Mouse (Mus musculus): Measurements from ENCODE around the gene Ppp6r2. TPM values are rescaled to one million over a fixed set of nuclear protein-coding genes. Genes with fewer than 3 reads are reported as not detected.

The Ppp6r2 gene
- polyA plus RNA-seq, 1 experiment, result 54.0 TPM

DNA sequence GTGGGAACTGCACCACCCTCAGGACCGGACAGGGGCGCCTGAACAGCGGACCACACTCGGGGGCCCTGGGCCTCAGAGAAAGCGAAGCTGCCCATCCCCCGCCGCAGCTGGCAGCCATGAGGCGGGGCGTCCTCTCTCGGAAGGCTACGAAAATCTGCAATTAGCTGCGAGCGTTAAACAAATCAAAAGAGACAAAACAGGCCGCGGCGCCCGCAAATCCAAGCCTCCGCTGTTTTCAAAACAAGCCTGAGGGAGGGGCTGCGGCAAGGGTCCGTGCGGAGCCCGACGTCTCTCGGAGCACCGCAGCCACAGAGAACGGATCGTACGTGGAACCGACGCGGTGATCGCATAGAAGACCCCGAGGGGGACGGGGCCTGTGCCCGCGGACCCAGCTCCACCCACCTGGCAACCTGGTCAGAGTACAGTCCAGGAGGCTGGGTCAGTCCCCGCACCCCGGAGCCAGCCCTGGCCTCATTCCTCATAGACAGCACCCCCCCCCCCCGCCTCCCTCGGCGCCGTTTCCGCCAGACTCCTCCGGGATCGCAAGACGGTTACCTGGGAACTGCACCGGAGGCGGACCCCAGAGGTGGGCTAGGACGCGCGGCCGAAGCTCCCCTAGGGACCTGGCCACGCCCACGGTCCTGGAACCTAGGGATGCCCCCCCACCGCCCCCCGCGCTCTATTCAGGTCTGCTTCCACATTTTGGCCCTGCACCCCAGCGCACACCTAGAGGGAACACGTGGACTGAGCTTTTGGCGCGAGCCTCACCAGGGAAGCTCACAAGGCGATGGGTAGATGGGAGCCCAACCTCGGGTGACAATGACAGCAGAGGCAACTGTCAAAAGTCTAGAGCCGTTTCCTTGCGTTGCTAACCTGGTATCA lies 38.1 kb upstream of the Ppp6r2 start:
- Histone ChIP-seq H3K4me1 (ENCODE audit: control insufficient read depth, insufficient read depth, low read length) (peaks cover 3% of the 10 kb centered on the region), H3K27ac (ENCODE audit: control insufficient read depth, insufficient read depth, low read depth, low read length, poor library complexity) (peak overlapping the region; percentile 25; the same call in 1 of the 2 replicates), H3K4me3 (replicated peaks; ENCODE audit: control insufficient read depth, low read depth, low read length) (peak overlapping the region; percentile 56)
- WGBS, result 1% methylated on average over 65 of the region's 65 CpGs
- TF ChIP-seq POLR2A (IDR thresholded peaks at IDR 0.05; ENCODE audit: borderline replicate concordance, control insufficient read depth, low read depth, low read length), result no peak
- TF ChIP-seq CTCF (IDR thresholded peaks at IDR 0.05; ENCODE audit: control insufficient read depth, insufficient read depth, low read length), result no peak

DNA sequence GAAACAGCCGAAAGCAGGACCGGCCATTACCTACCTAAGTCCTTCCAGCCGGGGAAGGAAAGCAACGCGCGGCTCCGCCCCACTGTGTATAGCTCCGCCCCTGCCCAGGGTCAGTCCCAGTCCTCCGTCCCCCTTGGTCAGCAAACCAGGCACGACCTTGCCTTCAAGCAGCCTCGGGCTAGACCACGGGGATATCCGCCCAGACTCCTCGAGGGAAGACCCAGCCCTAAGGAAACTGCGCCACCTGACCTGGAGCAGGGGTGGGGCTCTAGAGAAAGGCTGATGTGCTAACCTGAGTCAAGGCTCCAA lies 37.5 kb upstream of the Ppp6r2 start:
- H3K27ac ChIP-seq (ENCODE audit: control insufficient read depth, insufficient read depth, low read depth, low read length, poor library complexity), result no peak overlapping the region
- TF ChIP-seq POLR2A (IDR thresholded peaks at IDR 0.05; ENCODE audit: borderline replicate concordance, control insufficient read depth, low read depth, low read length) (no peak), CTCF (IDR thresholded peaks at IDR 0.05; ENCODE audit: control insufficient read depth, insufficient read depth, low read length) (no peak)
- WGBS, result 10% methylated on average over 15 of the region's 15 CpGs
- H3K4me1 ChIP-seq (ENCODE audit: control insufficient read depth, insufficient read depth, low read length), result peaks cover 3% of the 10 kb centered on the region
- H3K4me3 ChIP-seq (replicated peaks; ENCODE audit: control insufficient read depth, low read depth, low read length), result peak overlapping the region; percentile 46

DNA sequence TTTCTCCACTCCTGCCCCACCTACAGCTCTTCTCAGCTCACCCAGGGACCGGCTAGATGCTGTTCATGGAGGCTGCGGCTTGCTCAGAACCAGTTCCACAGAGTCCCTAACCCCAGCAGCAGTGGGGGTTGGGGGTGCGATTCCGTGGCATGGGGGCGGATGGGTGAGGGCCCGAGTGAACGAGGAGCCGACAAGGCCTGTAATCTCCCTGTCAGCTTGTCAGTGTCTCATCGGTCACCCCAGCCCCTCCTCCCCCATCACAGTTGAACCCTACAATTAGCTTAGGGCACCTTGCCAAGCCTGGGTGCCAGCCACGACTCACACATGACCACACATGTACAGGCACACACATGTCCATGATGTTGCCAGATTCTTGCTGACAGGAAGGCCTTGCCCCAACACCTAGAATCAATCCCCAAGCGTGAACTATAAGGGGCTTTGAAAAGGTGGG lies 36.4 kb upstream of the Ppp6r2 start:
- TF ChIP-seq CTCF (IDR thresholded peaks at IDR 0.05; ENCODE audit: control insufficient read depth, insufficient read depth, low read length) (no peak), POLR2A (IDR thresholded peaks at IDR 0.05; ENCODE audit: borderline replicate concordance, control insufficient read depth, low read depth, low read length) (no peak)
- Histone ChIP-seq H3K4me3 (replicated peaks; ENCODE audit: control insufficient read depth, low read depth, low read length) (no peak overlapping the region), H3K27ac (ENCODE audit: control insufficient read depth, insufficient read depth, low read depth, low read length, poor library complexity) (no peak overlapping the region), H3K4me1 (ENCODE audit: control insufficient read depth, insufficient read depth, low read length) (peaks cover 4% of the 10 kb centered on the region)
- 78% methylated on average over 11 of the region's 11 CpGs for WGBS

DNA sequence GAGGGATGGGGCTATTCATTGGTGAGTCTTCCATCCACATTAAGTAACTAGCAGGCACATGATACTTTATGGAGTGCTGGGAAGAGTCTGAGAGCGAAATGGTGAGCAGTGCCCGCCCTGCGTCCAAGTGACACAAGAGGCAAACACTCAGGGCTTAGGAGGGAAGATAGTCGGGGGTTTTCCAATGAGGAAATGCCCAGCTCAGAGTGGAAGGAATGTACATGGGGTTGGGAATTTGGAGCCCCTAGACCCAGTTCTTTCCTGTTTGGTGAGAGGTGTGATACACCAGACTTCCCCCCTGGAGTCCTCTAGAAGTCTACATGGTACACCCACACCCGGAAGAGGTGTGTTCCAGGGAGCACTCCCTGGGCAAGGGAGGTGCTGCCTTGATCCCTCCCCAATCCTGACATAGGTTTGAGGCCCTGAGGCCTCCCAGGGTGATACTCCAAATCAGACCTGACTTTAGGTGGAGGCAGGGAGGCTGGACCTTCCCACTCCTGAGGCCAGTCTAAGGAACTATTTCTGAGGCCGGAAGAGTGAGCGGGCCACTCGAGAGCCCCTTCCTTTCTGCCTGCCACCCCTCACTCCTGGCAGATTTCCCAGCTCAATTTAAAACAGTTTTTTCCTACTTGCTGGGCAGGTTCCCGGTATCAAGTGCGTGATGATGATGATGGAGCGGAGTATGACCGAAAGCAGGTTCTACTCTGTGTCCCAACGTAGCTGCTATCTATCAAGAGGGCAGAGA lies 35.8 kb upstream of the Ppp6r2 start:
- no peak overlapping the region for H3K4me3 ChIP-seq (replicated peaks; ENCODE audit: control insufficient read depth, low read depth, low read length)
- H3K27ac ChIP-seq (ENCODE audit: control insufficient read depth, insufficient read depth, low read depth, low read length, poor library complexity), result no peak overlapping the region
- 81% methylated on average over 13 of the region's 13 CpGs for WGBS
- no peak for TF ChIP-seq CTCF (IDR thresholded peaks at IDR 0.05; ENCODE audit: control insufficient read depth, insufficient read depth, low read length)
- no peak for TF ChIP-seq POLR2A (IDR thresholded peaks at IDR 0.05; ENCODE audit: borderline replicate concordance, control insufficient read depth, low read depth, low read length)
- peaks cover 4% of the 10 kb centered on the region for H3K4me1 ChIP-seq (ENCODE audit: control insufficient read depth, insufficient read depth, low read length)

DNA sequence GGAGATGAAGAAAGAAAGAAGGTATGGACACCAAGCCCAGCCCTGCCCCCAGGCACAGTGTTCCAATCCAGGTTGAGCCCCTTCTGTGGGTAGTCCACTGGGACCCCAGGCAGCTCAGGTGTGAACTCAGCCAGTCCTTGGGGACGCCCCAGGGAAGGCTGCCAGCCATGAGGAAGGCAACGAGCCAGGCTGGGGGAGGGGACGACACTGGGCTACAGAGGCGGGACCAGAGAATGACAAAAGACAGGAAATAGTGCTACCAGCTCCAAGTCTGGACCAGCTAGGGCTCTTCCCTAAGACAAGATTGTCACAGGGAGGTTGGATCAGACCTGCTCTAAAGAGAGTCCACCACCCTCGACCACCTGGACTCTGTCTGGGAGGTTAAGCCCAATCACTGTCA lies 34.2 kb upstream of the Ppp6r2 start:
- no peak overlapping the region for H3K4me3 ChIP-seq (replicated peaks; ENCODE audit: control insufficient read depth, low read depth, low read length)
- no peak for TF ChIP-seq CTCF (IDR thresholded peaks at IDR 0.05; ENCODE audit: control insufficient read depth, insufficient read depth, low read length)
- no peak for TF ChIP-seq POLR2A (IDR thresholded peaks at IDR 0.05; ENCODE audit: borderline replicate concordance, control insufficient read depth, low read depth, low read length)
- 1% methylated on average over 5 of the region's 5 CpGs for WGBS
- peaks cover 4% of the 10 kb centered on the region for H3K4me1 ChIP-seq (ENCODE audit: control insufficient read depth, insufficient read depth, low read length)
- H3K27ac ChIP-seq (ENCODE audit: control insufficient read depth, insufficient read depth, low read depth, low read length, poor library complexity), result peak overlapping the region; percentile 70

DNA sequence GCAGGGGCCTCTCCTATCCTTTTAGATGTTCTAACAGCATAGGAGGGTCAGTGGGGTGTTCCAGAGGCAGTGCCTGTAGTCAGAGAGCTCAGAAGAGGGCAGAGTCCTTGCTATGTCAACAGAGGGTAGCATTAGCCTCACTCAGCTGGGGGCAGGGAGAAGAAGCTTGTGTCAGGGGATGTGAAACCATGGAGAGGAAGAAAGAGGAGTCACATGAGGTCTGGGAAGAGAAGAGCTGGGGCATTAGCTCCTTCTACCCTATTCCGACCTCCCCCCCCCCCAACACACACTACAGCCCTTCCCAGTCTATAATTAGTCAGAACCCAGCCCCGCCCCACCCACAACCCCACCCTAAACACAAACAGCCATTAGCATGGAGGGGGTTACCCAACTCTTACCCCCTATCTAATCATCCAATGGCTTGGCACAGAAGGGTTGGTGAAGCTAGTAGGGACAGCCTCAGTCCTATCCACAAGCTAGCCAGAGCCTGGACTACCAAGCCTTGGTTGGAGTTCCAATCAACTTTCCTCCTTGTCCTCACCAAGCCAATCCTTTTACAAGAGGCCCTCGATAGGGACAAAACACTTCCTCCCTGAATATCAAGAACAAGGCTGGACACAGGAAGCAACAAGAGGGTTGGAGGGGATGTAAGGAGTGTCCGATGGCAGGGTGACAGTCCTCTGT lies 33.6 kb upstream of the Ppp6r2 start:
- H3K4me1 ChIP-seq (ENCODE audit: control insufficient read depth, insufficient read depth, low read length), result peaks cover 4% of the 10 kb centered on the region
- TF ChIP-seq CTCF (IDR thresholded peaks at IDR 0.05; ENCODE audit: control insufficient read depth, insufficient read depth, low read length) (no peak), POLR2A (IDR thresholded peaks at IDR 0.05; ENCODE audit: borderline replicate concordance, control insufficient read depth, low read depth, low read length) (no peak)
- H3K27ac ChIP-seq (ENCODE audit: control insufficient read depth, insufficient read depth, low read depth, low read length, poor library complexity), result peak overlapping the region; percentile 70
- H3K4me3 ChIP-seq (replicated peaks; ENCODE audit: control insufficient read depth, low read depth, low read length), result no peak overlapping the region
- 42% methylated on average over 4 of the region's 4 CpGs for WGBS

DNA sequence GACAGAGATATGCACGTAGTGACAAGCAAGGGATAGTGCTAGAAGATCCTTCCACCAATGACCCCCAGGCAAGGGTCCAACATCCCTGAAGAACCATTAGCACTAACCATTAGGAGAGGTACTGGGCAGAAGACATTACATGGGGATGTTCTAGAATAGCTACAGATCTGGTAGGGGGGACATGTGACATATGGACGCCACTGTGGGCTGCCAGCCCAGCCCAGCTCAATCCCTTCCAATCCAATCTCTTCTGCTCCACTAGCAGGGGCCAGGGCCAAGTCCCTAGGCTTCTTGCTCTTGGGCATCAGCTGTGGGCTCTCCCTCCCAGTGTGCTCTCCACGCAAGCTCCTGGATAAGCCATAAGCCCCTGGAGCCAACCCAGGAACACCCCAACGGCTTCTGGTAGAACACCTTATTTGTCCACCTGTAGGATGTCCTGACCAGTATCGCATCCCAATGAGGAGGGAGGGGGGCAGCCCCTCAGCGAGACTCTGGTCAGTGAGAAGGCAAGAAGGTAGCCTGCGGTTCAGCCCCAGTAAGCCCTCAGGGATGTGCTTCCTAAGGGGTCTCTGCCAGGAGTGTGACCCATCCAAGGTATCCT lies 33.0 kb upstream of the Ppp6r2 start:
- 76% methylated on average over 7 of the region's 7 CpGs for WGBS
- H3K4me1 ChIP-seq (ENCODE audit: control insufficient read depth, insufficient read depth, low read length), result peaks cover 4% of the 10 kb centered on the region
- H3K27ac ChIP-seq (ENCODE audit: control insufficient read depth, insufficient read depth, low read depth, low read length, poor library complexity), result peak overlapping the region; percentile 43; the same call in 1 of the 2 replicates

More for the DNA sequence above, 33.0 kb upstream of the Ppp6r2 start:
- TF ChIP-seq CTCF (IDR thresholded peaks at IDR 0.05; ENCODE audit: control insufficient read depth, insufficient read depth, low read length) (no peak), POLR2A (IDR thresholded peaks at IDR 0.05; ENCODE audit: borderline replicate concordance, control insufficient read depth, low read depth, low read length) (no peak)
- no peak overlapping the region for H3K4me3 ChIP-seq (replicated peaks; ENCODE audit: control insufficient read depth, low read depth, low read length)
